Mouse (Mus musculus): ENCODE measurements at regions not wholly inside any gene's neighbourhood (a gene's known extent, or its start where the extent isn't known, plus 50 kb on each side); places are given as distances from the start of the nearest gene placed in this dataset.

DNA sequence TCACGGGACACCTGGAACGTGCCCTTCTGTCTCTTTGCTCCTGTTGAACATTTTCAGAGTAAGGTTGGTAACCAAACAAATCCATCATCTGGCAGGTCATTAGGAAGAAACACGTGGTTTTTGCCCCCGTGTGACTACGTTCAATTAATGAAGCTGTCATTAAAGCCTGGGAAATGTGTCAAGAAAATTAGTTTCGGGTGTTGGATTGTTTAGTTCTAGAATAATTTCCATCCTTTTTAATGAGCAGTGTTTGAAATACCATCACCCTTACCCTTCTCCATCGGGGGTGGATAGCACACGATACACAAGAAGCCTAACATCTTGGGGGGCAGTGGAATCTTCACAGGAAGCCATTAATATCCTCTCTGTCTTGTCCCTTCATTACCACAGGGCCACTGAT is 107.7 kb downstream of the Far1 start:
- Histone ChIP-seq H3K9me3 (no peaks in the 10 kb centered on the region), H3K9ac (replicated peaks) (no peak overlapping the region), H3K4me1 (replicated peaks) (peaks cover 4% of the 10 kb centered on the region), H3K4me3 (replicated peaks) (no peak overlapping the region), H3K4me2 (replicated peaks) (no peak overlapping the region), H3K36me3 (no peaks in the 10 kb centered on the region), H3K27me3 (no peaks in the 10 kb centered on the region), H3K27ac (no peak overlapping the region)
- WGBS, result 72% methylated on average over 8 of the region's 8 CpGs
- ATAC-seq, result no peak

DNA sequence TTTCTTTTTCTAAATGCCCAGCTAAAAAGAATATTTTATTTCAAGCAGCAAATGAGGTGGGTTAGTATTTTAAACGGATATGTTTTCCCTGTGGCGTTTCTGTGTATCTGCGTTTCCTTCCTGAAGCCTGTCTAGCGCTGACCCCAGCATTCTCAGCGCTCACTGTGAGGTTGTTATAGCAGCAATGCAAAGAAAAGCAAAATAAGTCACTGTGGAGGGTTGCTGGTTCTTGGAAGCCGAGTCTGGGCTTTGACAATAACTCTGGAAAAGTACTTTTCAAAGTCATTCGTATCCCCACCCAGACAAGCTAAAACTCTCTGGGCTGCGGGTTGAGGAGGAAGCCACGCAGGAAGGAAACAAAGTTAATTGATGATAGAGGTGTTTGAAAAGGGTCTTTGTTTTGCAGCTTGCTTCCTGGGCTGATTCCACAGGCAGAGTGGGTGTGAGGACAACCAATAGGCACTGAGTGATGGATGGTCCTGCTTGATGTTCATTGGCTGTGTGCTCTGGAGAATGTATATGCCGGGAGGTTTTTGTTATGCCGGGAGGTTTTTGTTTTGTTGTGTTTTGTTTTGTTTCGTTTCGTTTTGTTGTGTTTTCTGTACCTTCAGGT is 108.4 kb downstream of the Far1 start:
- Histone ChIP-seq H3K4me1 (replicated peaks) (peaks cover 4% of the 10 kb centered on the region), H3K36me3 (no peaks in the 10 kb centered on the region), H3K4me2 (replicated peaks) (no peak overlapping the region), H3K27ac (no peak overlapping the region), H3K4me3 (replicated peaks) (no peak overlapping the region), H3K9me3 (no peaks in the 10 kb centered on the region), H3K9ac (replicated peaks) (no peak overlapping the region), H3K27me3 (no peaks in the 10 kb centered on the region)
- no peak for ATAC-seq
- 70% methylated on average over 13 of the region's 13 CpGs for WGBS

DNA sequence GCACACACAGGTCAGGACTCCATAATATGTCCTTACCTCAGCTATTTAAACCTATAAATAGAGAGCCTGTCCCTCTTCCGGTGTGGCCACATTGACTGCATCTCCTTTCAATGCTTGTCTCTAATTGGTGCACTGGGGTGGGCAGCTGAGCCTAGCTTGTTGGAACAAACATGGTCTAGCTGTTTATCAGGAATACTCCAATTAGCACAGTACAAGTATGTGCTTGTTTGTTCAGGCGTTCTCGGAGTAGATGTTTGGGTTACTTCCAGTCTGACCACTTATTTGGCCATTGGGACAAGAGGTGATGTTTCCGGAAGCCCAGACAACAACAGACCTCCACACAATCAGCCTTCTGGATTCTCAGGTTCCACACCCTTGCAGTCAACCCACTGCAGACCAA is 109.7 kb downstream of the Far1 start:
- Histone ChIP-seq H3K4me3 (replicated peaks) (no peak overlapping the region), H3K27ac (no peak overlapping the region), H3K36me3 (no peaks in the 10 kb centered on the region), H3K27me3 (no peaks in the 10 kb centered on the region), H3K9ac (replicated peaks) (no peak overlapping the region), H3K4me2 (replicated peaks) (no peak overlapping the region), H3K4me1 (replicated peaks) (peaks cover 4% of the 10 kb centered on the region), H3K9me3 (no peaks in the 10 kb centered on the region)
- WGBS, result 90% methylated on average over 4 of the region's 4 CpGs
- no peak for ATAC-seq

DNA sequence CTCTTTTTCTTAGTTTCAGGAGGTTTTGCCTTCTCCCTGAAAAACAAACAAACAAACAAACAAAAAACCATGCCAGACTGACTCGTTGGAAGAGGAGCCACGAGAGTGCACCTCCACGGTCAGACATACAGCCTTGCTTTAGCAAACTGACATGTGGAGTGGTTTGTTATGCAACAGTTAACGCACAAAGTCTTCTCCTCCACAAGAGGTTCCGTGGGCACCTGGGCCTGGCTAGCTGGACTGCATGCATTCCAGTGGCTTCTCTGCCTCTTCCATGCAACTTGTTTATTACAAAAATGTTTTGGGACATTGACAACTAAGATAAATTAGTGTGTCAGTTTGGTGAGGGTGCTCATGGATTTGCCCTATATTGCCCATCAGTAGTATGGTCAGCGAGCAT is 110.3 kb downstream of the Far1 start:
- Histone ChIP-seq H3K4me2 (replicated peaks) (no peak overlapping the region), H3K27ac (no peak overlapping the region), H3K27me3 (no peaks in the 10 kb centered on the region), H3K9me3 (no peaks in the 10 kb centered on the region), H3K9ac (replicated peaks) (no peak overlapping the region), H3K4me3 (replicated peaks) (no peak overlapping the region), H3K4me1 (replicated peaks) (peaks cover 4% of the 10 kb centered on the region), H3K36me3 (no peaks in the 10 kb centered on the region)
- 90% methylated on average over 6 of the region's 6 CpGs for WGBS
- no peak for ATAC-seq

DNA sequence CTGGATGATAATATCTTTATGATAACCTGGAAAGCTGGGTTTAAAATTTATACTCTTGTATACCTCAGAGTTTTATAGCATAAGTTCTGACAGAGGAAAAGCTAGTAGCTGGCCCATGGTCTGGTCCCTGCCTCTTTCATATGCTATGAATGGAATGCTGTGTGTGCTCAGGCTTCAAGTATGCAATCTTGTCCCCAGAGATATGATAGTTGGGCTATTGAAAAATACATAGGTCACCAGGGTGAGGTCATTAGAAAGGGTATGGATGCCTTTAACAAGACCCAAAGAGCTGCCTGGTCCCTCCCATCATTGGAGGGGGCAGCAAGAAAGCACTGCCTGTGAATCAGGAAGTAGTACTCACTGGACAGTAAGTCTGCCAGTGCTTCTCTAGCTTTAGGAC is 113.1 kb downstream of the Far1 start:
- no peak overlapping the region for H3K4me2 ChIP-seq (replicated peaks)
- no peaks in the 10 kb centered on the region for H3K9me3 ChIP-seq
- no peak for ATAC-seq
- H3K4me1 ChIP-seq (replicated peaks), result no peaks in the 10 kb centered on the region
- H3K27ac ChIP-seq, result no peak overlapping the region
- H3K9ac ChIP-seq (replicated peaks), result no peak overlapping the region
- H3K27me3 ChIP-seq, result no peaks in the 10 kb centered on the region
- H3K36me3 ChIP-seq, result no peaks in the 10 kb centered on the region
- no peak overlapping the region for H3K4me3 ChIP-seq (replicated peaks)

DNA sequence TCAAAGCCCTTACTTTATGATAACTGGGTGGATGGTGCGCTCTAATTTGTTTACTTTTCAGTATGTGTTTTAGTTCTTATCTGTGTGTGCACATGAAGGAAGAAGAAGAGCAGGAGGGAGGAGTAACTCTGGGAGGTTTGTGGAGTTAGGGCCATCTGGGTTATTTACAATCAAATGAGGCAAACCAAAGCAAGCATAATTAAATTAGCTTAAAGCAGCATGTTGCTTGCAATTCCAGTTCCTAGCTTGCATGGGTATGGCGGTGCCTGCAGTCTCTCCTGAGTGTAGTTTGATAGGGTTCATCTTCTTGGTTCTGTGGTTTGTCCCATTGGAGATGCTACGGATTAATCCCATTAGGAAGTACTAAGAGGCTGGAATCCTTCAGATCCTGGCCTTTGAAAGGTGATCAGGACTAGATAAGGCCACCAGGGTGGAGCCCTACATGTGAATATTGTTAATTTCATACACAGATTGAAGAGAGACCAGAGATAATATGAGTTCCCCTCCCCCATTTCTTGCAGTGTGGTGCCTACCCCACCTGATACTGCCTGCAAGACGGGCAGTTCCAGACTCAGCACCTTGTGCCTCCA is 123.5 kb downstream of the Far1 start:
- H3K9me3 ChIP-seq, result no peaks in the 10 kb centered on the region
- H3K4me2 ChIP-seq (replicated peaks), result no peak overlapping the region
- no peak overlapping the region for H3K4me3 ChIP-seq (replicated peaks)
- no peaks in the 10 kb centered on the region for H3K27me3 ChIP-seq
- 0 out of 2 replicates have a peak, but pooled peaks cover 3% of the 10 kb centered on the region for H3K4me1 ChIP-seq (replicated peaks)
- H3K9ac ChIP-seq (replicated peaks), result no peak overlapping the region
- H3K27ac ChIP-seq, result no peak overlapping the region
- 83% methylated on average over 4 of the region's 4 CpGs for WGBS
- H3K36me3 ChIP-seq, result no peaks in the 10 kb centered on the region
- ATAC-seq, result no peak

DNA sequence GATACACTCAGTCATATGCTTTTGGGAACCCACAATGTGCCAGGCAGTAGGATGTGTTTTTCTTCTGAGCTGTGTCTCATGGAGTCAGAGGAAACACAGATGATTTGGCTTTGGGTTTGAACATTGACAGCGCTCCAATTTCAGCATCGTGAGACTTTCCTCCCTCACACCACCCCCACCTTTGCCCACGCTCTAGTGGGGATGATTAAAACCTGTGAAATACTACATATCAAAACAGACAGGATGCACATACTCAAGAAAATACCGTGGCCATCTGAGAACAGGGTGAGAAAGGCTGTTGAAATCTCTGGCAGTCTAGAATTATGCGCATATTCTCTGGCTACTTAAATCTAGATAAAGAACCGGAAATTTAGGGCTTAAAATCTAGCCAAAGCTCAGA is 124.5 kb downstream of the Far1 start:
- Histone ChIP-seq H3K4me1 (replicated peaks) (0 out of 2 replicates have a peak, but pooled peaks cover 3% of the 10 kb centered on the region), H3K4me2 (replicated peaks) (no peak overlapping the region), H3K9ac (replicated peaks) (no peak overlapping the region), H3K9me3 (no peaks in the 10 kb centered on the region), H3K27me3 (no peaks in the 10 kb centered on the region), H3K4me3 (replicated peaks) (no peak overlapping the region), H3K27ac (no peak overlapping the region), H3K36me3 (no peaks in the 10 kb centered on the region)
- ATAC-seq, result no peak
- 51% methylated on average over 6 of the region's 6 CpGs for WGBS

DNA sequence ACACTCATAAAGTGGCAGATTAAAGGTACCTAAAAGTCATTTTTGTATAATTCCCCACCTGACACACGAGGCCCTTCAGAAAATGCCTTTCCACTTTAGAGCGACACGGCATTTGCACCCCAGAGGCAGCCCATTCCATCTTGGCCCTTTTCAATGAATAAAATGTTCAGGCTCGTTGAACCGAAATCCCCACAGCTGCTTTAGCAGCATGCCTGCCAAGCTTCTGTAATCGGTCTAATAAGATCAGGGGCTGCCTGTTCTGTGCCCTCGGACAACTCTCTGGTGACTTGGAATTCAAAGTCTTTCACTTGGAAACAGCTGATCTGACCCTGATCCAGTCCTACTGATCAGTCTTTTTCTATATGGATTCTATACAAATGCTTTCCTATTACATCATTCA is 123.3 kb upstream of the Spon1 start:
- H3K4me1 ChIP-seq (replicated peaks), result 0 out of 2 replicates have a peak, but pooled peaks cover 3% of the 10 kb centered on the region
- H3K4me2 ChIP-seq (replicated peaks), result no peak overlapping the region
- H3K9ac ChIP-seq (replicated peaks), result no peak overlapping the region
- no peak overlapping the region for H3K27ac ChIP-seq
- no peaks in the 10 kb centered on the region for H3K36me3 ChIP-seq
- ATAC-seq, result no peak
- WGBS, result 41% methylated on average over 7 of the region's 7 CpGs
- H3K27me3 ChIP-seq, result no peaks in the 10 kb centered on the region
- no peak overlapping the region for H3K4me3 ChIP-seq (replicated peaks)
- H3K9me3 ChIP-seq, result 0 out of 2 replicates have a peak, but pooled peaks cover 3% of the 10 kb centered on the region

DNA sequence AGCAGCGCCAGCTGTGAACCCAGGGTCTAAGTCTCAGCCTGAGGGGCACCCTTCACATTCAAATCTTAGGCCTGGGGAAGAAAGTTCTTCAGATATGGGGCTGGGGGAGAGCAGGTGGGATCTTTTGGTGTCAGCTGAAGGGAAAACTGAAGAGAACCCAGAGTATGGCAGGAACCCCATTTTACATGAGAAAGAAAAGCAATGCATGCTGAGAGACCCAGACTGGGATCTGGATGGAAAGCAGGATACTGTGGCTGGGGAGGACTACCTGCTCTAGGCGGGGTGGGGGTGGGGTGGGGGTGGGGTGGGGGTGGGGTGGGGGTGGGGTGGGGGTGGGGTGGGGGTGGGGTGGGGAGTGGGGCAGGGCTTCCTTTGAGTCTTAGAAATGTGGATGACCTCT is 115.2 kb upstream of the Spon1 start:
- no peak for ATAC-seq
- 71% methylated on average over 1 of the region's 2 CpGs for WGBS
- Histone ChIP-seq H3K9ac (replicated peaks) (no peak overlapping the region), H3K9me3 (0 out of 2 replicates have a peak, but pooled peaks cover 3% of the 10 kb centered on the region), H3K36me3 (no peaks in the 10 kb centered on the region), H3K4me3 (replicated peaks) (no peak overlapping the region), H3K27ac (no peak overlapping the region), H3K4me2 (replicated peaks) (no peak overlapping the region), H3K4me1 (replicated peaks) (no peaks in the 10 kb centered on the region), H3K27me3 (no peaks in the 10 kb centered on the region)

DNA sequence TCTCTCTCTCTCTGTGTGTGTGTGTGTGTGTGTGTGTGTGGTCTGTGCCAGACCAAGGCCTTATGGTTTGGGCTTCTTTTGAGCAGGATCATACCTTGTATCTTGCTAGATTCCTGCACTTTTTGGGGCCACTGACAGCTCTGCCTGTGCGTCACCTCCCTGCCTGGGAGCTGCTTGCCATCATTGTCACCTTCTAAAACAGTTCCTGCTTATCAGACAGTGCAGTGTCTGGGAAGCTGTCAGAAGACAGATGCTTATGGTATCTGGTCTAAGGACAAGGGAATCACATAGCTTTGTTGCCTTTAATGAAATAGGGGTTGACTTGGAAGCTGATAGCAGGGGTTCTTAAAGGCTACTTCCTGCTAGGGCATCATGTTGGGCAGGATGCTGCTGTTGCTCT is 114.1 kb upstream of the Spon1 start:
- ATAC-seq, result no peak
- WGBS, result 86% methylated on average over 1 of the region's 1 CpGs
- H3K4me1 ChIP-seq (replicated peaks), result no peaks in the 10 kb centered on the region

DNA sequence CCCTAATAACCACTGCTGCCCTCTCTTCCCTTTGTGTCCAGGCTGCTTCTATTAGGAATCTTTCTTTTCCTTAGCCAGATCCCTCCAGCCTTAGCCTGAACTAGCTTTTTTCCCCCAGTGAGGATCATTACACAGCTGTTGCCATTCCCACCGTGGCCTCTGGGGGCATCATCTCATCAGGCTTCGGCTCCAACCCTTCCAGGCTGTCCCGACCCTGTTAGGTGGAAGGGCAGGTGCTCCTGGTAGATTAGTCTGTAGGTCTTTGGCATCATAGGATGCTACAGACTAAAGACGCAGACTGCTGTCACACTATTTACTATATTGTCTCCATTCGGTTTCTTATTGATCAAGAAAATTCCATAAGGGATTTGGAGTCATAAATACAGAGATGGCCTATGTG is 112.7 kb upstream of the Spon1 start:
- ATAC-seq, result no peak
- Histone ChIP-seq H3K36me3 (no peaks in the 10 kb centered on the region), H3K9ac (replicated peaks) (no peak overlapping the region), H3K9me3 (no peaks in the 10 kb centered on the region), H3K4me1 (replicated peaks) (no peaks in the 10 kb centered on the region), H3K27ac (no peak overlapping the region), H3K4me2 (replicated peaks) (no peak overlapping the region), H3K27me3 (no peaks in the 10 kb centered on the region), H3K4me3 (replicated peaks) (no peak overlapping the region)
- WGBS, result 25% methylated on average over 5 of the region's 5 CpGs

More for the DNA sequence above, 114.1 kb upstream of the Spon1 start:
- Histone ChIP-seq H3K4me2 (replicated peaks) (no peak overlapping the region), H3K4me3 (replicated peaks) (no peak overlapping the region), H3K9me3 (0 out of 2 replicates have a peak, but pooled peaks cover 2% of the 10 kb centered on the region), H3K36me3 (no peaks in the 10 kb centered on the region), H3K27me3 (no peaks in the 10 kb centered on the region), H3K27ac (no peak overlapping the region), H3K9ac (replicated peaks) (no peak overlapping the region)

DNA sequence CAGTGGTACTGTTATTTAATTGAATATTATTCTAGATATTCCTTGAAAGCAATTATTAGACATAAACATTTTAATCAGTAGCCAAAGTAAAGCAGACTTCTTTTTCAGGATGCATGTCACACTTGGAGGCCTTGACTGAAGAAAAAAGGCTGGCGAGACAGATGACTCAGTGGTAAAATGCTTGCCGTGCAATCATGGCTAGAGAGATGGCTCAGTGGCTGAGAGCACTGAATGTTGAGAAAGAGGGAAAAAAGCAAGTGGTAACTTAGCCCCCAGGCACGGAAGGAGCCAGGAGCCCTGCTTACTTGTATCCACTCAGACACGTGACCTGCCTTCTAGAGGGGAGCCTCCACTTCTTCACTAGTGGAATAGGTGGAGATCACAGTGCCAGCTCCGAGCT is 110.5 kb upstream of the Spon1 start:
- Histone ChIP-seq H3K27me3 (no peaks in the 10 kb centered on the region), H3K4me1 (replicated peaks) (no peaks in the 10 kb centered on the region), H3K4me2 (replicated peaks) (no peak overlapping the region), H3K9me3 (no peaks in the 10 kb centered on the region), H3K36me3 (no peaks in the 10 kb centered on the region), H3K9ac (replicated peaks) (no peak overlapping the region), H3K4me3 (replicated peaks) (no peak overlapping the region), H3K27ac (no peak overlapping the region)
- 79% methylated on average over 5 of the region's 5 CpGs for WGBS
- ATAC-seq, result no peak
